Mouse (Mus musculus) forebrain, embryonic 13.5 days (tissue): Measurements from ENCODE around the gene Nuak1. TPM values are rescaled to one million over a fixed set of nuclear protein-coding genes. Genes with fewer than 3 reads are reported as not detected.

ENCODE experiments used
- ATAC-seq: fragments of 200-750 bp; cut with Nextera tagmentation; 2 replicates; pipeline ENCODE4 v1.8.0; 2017
- H3K27ac ChIP-seq: fragments of 300-500 bp; sonication (generic); 2 replicates; pipeline ENCODE4 v1.5.1; 2015; ENCODE audit warnings: inconsistent platforms, mild to moderate bottlenecking, moderate library complexity
- H3K27me3 ChIP-seq: fragments of 300-500 bp; sonication (generic); 2 replicates; pipeline ENCODE4 v1.6.1; 2015; ENCODE audit warnings: mild to moderate bottlenecking, inconsistent platforms
- H3K36me3 ChIP-seq: fragments of 300-500 bp; sonication (generic); 2 replicates; pipeline ENCODE4 v1.6.1; 2015; ENCODE audit warnings: mild to moderate bottlenecking, inconsistent platforms; ENCODE audit not compliant: poor library complexity, severe bottlenecking
- H3K4me1 ChIP-seq: fragments of 300-500 bp; sonication (generic); 2 replicates; pipeline ENCODE4 v1.6.1; 2015; ENCODE audit warnings: inconsistent platforms
- H3K4me2 ChIP-seq: fragments of 300-500 bp; sonication (generic); 2 replicates; pipeline ENCODE4 v1.6.1; 2015; ENCODE audit warnings: inconsistent platforms, mild to moderate bottlenecking, moderate library complexity
- H3K4me3 ChIP-seq: fragments of 300-500 bp; sonication (generic); 2 replicates; pipeline ENCODE4 v1.5.1; 2015; ENCODE audit warnings: mild to moderate bottlenecking, inconsistent platforms
- H3K9ac ChIP-seq: fragments of 300-500 bp; sonication (generic); 2 replicates; pipeline ENCODE4 v1.6.1; 2015; ENCODE audit warnings: mild to moderate bottlenecking, inconsistent platforms
- H3K9me3 ChIP-seq: fragments of 300-500 bp; sonication (generic); replicated peaks from 2 replicates; pipeline ENCODE4 v1.6.1; 2016; ENCODE audit warnings: inconsistent platforms
- WGBS: fragments of 180-500 bp; shearing (Covaris S2); methylation state at CpG from one replicate; pipeline ENCODE4 v1.1.7; 2015; 5-methylcytosine and 5-hydroxymethylcytosine counted together
- polyA plus RNA-seq: library from polyadenylated mRNA; unstranded; fragments of >200 nt; fragmentation: Nextera tagmentation; extraction: Ambion mirVana; gene quantifications from 2 replicates; pipeline ENCODE4 v1.2.1, GENCODE M21; 2015

Gene Nuak1
- polyA plus RNA-seq, 1 experiment from 2014 or later = 7.4 TPM

DNA sequence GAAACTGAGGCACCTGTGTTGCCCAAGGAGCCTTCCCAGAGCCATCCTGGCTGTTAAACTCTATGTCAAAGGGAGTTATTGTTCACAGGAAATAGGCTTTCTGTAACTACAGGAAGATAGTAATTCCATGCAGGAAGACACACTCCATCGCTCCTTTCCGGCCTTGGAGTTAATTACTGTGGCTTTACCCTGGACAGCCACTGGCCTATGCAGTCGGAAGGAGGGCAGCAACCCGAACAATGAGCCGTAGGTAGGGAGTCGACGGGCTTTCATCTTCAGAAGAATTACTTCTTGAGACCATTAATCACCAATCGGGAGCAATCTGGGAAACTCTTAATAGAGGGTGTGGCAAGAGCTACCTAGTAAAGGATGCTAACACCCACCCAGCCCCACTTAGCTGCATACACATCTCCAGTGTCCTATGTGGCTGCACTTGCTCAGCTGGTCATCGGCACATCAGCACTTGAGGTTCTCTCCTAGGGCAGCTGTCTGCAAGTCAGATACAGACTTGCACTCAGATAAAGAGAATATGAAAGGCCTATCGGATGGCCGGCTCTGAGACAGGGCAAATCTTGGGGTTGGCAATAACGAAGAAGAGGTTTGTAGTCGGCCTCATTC is 53.7 kb downstream of the Nuak1 start:
- ATAC-seq = no peak
- H3K4me2 ChIP-seq = no peak overlapping the region
- peak overlapping the region; percentile 84 for H3K27ac ChIP-seq
- no peaks in the 10 kb centered on the region for H3K9me3 ChIP-seq
- 51% methylated on average over 13 of the region's 13 CpGs for WGBS
- no peaks in the 10 kb centered on the region for H3K27me3 ChIP-seq
- H3K36me3 ChIP-seq = peaks cover 8% of the 10 kb centered on the region
- H3K4me1 ChIP-seq = peaks cover 72% of the 10 kb centered on the region
- H3K4me3 ChIP-seq = no peak overlapping the region
- H3K9ac ChIP-seq = no peak overlapping the region

DNA sequence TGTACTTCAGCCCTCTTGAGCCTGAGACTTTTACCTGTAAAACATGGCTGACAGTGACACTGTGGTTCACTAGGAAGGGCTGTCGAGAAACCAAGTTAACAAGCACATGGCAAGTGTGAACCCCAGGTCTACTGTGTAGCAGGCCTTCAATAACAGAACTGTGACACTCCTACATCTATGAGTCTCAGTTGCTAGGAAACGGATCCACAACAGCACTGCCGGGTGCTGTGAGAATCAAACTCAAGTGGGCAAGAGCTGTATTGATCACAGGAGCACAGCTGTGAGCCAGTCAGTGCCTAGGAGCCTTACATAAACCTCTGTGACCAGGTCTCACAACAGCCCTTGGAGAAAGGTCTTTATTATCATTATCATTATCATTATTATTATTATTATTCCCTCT is 54.2 kb downstream of the Nuak1 start:
- ATAC-seq = no peak
- 53% methylated on average over 3 of the region's 3 CpGs for WGBS
- Histone ChIP-seq H3K27ac (peak overlapping the region; percentile 84), H3K4me3 (no peak overlapping the region), H3K4me2 (no peak overlapping the region), H3K36me3 (peaks cover 8% of the 10 kb centered on the region), H3K4me1 (peaks cover 76% of the 10 kb centered on the region), H3K9me3 (no peaks in the 10 kb centered on the region), H3K27me3 (no peaks in the 10 kb centered on the region), H3K9ac (no peak overlapping the region)

DNA sequence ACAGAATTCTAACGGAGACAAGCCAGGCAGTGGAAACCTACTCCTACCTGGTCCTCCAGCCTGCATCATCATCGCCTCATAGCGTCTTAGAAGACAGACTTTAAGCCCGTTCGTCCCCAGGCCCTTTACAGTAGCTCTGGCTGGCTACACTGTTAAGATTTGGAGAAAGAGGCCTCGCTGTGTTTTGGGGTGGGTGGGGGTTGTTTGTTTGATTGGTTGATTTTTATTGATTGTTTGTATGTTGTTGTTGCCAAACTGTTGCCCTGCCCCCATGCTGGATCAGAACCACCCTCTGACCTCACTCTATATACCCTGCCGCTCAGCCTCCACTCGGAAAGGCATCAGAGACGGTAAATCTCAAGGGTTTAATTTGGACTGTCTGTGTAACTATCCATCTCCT is 55.6 kb downstream of the Nuak1 start:
- Histone ChIP-seq H3K9ac (no peak overlapping the region), H3K27ac (no peak overlapping the region), H3K27me3 (no peaks in the 10 kb centered on the region), H3K9me3 (no peaks in the 10 kb centered on the region), H3K4me1 (peaks cover 75% of the 10 kb centered on the region), H3K36me3 (peaks cover 3% of the 10 kb centered on the region; the same call in 1 of the 2 replicates), H3K4me2 (no peak overlapping the region), H3K4me3 (no peak overlapping the region)
- no peak for ATAC-seq
- 82% methylated on average over 9 of the region's 9 CpGs for WGBS

DNA sequence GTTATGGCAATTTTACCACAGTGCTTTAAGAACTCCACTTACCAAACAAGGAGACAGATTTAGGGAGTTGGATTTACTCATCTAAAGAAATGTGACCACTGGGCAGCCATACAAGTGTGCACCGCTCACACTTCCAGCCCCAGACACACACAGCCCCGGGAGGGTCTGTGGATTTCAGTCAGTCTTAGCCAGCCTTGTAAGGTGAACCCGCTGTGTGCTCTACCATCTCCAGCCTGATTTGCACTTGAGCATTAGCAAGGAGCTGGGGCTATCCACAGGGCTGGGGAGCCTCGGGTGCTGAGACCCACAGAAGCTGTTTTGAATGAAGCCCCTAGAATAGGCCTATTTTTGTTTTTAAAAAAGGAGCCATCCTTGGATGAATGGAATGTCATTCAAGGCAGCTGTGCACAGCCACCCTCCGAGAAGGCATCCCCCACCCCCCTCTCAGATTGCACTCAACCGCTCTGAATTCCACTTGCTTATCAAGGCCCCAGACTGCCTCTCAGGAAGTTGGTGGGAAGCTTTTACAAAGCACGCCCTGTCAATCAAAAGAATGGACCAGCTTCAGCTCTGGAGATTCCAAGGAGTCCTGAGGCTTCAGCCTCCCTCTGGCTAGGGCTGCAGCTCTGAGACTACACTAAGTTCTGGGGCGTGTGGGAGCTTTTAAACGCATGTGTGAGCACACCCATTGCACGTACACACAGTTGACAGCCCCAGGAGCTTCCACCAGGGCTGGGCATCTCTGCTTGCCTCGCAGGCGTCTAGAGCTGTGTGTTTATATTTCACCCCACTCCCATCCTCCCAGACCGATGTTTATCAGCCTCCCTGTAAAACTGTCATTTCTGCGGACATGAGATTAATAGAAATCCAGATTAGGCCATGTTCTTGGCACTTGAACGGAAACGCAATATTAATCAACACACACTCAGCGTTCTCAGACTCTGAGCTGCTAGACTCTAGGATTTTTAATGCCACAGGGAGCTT is 57.2 kb downstream of the Nuak1 start:
- H3K27me3 ChIP-seq = no peaks in the 10 kb centered on the region
- H3K9me3 ChIP-seq = no peaks in the 10 kb centered on the region
- peaks cover 60% of the 10 kb centered on the region for H3K4me1 ChIP-seq
- no peak overlapping the region for H3K4me3 ChIP-seq
- WGBS = 19% methylated on average over 17 of the region's 17 CpGs
- peak overlapping the region; percentile 24 for H3K4me2 ChIP-seq
- H3K27ac ChIP-seq = peak overlapping the region; percentile 78
- ATAC-seq = peak; percentile 73
- H3K9ac ChIP-seq = peak overlapping the region; percentile 38; the same call in 1 of the 2 replicates
- H3K36me3 ChIP-seq = peaks cover 10% of the 10 kb centered on the region

DNA sequence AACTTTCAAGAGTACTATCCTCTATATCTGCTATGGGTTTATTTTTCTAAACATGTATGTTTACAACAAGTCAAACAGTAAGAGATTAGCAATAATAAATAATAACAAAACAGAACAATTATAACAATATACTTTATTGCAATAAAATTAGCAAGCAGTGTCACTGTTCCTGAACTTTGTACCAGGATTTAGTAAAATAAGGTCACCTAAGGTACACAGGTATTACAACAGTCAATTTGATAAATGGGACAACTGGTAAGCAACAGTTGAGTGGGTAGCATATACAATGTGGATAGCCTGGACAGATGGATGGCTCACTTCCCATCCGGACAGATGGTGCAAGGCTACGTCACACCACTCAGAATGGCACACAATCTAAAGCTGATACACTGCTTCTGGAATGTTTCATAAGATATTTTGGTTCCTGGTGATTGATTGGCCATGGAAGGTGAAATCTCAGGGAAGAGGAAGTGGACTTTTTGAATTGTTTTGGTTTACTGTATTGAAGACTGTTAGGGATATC is 59.1 kb downstream of the Nuak1 start:
- no peak overlapping the region for H3K9ac ChIP-seq
- H3K9me3 ChIP-seq = no peaks in the 10 kb centered on the region
- no peak overlapping the region for H3K4me3 ChIP-seq
- no peak overlapping the region for H3K27ac ChIP-seq
- H3K36me3 ChIP-seq = peaks cover 20% of the 10 kb centered on the region
- no peaks in the 10 kb centered on the region for H3K27me3 ChIP-seq
- no peak overlapping the region for H3K4me2 ChIP-seq
- H3K4me1 ChIP-seq = peaks cover 41% of the 10 kb centered on the region
- WGBS = 89% methylated on average over 2 of the region's 2 CpGs
- ATAC-seq = no peak

DNA sequence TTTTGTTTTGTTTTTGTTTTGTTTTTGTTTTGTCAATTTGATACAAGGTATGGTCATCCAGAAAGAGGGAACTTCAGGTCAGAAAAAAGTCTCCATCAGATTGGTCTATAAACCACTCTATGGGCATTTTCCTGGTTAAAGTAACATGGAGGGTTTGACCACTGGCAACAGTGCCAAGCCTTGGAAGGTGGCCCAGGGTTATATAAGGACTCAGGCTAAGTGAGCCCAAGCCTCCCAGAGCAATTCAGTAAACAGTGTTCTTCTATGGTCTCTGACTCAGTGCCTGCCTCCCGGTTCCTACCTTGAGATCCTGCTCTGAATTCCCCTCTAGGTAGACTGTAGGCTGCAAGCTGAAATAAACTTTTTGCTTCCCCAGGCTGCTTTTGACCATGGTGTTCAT is 61.0 kb downstream of the Nuak1 start:
- Histone ChIP-seq H3K27me3 (no peaks in the 10 kb centered on the region), H3K4me1 (peaks cover 28% of the 10 kb centered on the region), H3K27ac (no peak overlapping the region), H3K9ac (no peak overlapping the region), H3K36me3 (peaks cover 29% of the 10 kb centered on the region), H3K4me2 (no peak overlapping the region), H3K9me3 (no peaks in the 10 kb centered on the region), H3K4me3 (no peak overlapping the region)
- WGBS = 95% methylated on average over 1 of the region's 1 CpGs
- no peak for ATAC-seq

DNA sequence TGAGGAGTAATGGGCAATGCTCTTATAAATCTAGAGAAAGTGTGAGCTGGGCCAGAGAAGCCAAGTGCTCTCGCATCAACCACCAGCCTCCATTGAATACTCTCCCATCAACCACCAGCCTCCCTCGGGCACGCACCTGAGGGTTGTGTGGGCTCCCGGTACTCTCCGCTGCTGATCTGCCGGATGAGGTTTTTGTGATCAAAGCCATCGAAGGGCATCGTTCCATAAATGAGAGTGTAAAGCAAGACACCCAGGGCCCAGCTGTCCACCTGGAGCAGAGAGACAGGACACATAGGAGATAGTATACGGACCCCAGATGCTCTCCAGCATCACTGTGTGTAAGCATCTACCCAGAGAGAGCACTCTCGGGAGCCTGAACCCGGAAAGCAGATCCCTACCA is 62.4 kb downstream of the Nuak1 start:
- Histone ChIP-seq H3K27me3 (no peaks in the 10 kb centered on the region), H3K4me1 (peaks cover 23% of the 10 kb centered on the region), H3K36me3 (peaks cover 38% of the 10 kb centered on the region), H3K9me3 (no peaks in the 10 kb centered on the region), H3K4me2 (no peak overlapping the region), H3K27ac (no peak overlapping the region), H3K9ac (no peak overlapping the region), H3K4me3 (no peak overlapping the region)
- WGBS = 93% methylated on average over 11 of the region's 11 CpGs
- ATAC-seq = no peak

DNA sequence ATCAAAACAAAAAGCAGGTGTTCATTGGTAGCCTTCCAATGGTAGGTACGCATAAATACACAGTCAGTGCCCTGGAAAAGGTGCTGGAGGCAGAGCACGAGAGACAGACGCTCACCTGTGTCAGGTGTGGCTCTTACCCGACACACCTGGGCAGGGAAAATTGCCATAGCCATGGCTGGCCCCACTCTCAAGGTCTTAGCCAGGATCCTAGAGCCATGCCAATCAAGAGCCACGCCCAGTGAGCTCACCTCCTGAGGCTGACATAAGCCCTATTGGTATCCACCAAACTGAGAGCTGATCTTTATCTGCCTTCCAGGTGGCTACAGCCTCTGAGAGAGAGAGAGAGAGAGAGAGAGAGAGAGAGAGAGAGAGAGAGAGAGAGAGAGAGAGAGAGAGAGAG is 64.1 kb downstream of the Nuak1 start:
- Histone ChIP-seq H3K4me1 (peaks cover 25% of the 10 kb centered on the region), H3K9me3 (no peaks in the 10 kb centered on the region), H3K36me3 (peaks cover 38% of the 10 kb centered on the region), H3K4me2 (no peak overlapping the region), H3K9ac (no peak overlapping the region), H3K27ac (no peak overlapping the region), H3K4me3 (no peak overlapping the region), H3K27me3 (no peaks in the 10 kb centered on the region)
- WGBS = 89% methylated on average over 5 of the region's 5 CpGs
- no peak for ATAC-seq

DNA sequence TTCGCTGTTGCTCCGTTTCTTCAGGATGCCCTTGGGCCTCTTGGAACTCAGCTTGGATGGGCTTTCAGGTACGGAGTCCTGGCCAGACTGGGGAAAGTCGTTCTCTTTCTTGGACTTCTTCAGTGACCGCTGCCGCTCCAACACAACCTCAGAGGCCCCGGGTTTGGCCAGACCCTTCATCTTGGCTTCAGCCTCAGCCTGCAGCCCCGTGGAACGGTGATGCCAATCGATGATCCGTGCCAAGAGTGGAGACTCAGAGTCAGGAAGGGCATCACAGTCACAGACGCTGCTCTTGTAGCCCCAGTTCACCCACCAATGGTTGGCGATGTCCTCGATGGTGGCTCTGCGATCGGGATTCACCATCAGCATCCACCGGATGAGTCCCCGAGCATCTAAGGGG is 65.4 kb downstream of the Nuak1 start:
- H3K36me3 ChIP-seq = peaks cover 38% of the 10 kb centered on the region
- H3K27me3 ChIP-seq = no peaks in the 10 kb centered on the region
- H3K9me3 ChIP-seq = no peaks in the 10 kb centered on the region
- ATAC-seq = no peak
- peaks cover 26% of the 10 kb centered on the region for H3K4me1 ChIP-seq
- H3K4me2 ChIP-seq = no peak overlapping the region
- 93% methylated on average over 18 of the region's 18 CpGs for WGBS
- H3K9ac ChIP-seq = no peak overlapping the region
- no peak overlapping the region for H3K4me3 ChIP-seq
- H3K27ac ChIP-seq = no peak overlapping the region

DNA sequence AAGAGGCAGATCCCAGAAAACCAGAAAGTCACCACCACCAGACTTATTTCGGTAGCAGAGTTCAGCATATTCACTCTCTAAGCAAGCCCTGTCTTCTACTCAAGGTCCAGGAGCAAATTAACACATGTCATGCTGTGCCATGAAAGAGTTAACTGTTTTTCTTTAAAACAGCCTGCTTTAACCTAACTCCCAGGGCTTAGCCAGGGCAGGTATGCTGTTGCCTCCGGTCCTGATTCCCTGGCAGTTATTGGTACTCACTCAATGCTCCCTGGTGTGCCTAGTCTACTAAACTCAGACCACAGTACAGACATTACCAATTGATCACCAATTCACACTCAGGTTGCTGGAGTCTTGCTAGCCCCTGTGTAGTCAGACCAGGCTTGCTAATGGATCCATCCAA is 66.9 kb downstream of the Nuak1 start:
- Histone ChIP-seq H3K9ac (no peak overlapping the region), H3K4me2 (no peak overlapping the region), H3K27ac (peak overlapping the region; percentile 73; the same call in 1 of the 2 replicates), H3K4me1 (peaks cover 26% of the 10 kb centered on the region), H3K36me3 (peaks cover 31% of the 10 kb centered on the region), H3K27me3 (no peaks in the 10 kb centered on the region), H3K4me3 (no peak overlapping the region), H3K9me3 (no peaks in the 10 kb centered on the region)
- no peak for ATAC-seq
- WGBS = 77% methylated on average over 2 of the region's 2 CpGs

DNA sequence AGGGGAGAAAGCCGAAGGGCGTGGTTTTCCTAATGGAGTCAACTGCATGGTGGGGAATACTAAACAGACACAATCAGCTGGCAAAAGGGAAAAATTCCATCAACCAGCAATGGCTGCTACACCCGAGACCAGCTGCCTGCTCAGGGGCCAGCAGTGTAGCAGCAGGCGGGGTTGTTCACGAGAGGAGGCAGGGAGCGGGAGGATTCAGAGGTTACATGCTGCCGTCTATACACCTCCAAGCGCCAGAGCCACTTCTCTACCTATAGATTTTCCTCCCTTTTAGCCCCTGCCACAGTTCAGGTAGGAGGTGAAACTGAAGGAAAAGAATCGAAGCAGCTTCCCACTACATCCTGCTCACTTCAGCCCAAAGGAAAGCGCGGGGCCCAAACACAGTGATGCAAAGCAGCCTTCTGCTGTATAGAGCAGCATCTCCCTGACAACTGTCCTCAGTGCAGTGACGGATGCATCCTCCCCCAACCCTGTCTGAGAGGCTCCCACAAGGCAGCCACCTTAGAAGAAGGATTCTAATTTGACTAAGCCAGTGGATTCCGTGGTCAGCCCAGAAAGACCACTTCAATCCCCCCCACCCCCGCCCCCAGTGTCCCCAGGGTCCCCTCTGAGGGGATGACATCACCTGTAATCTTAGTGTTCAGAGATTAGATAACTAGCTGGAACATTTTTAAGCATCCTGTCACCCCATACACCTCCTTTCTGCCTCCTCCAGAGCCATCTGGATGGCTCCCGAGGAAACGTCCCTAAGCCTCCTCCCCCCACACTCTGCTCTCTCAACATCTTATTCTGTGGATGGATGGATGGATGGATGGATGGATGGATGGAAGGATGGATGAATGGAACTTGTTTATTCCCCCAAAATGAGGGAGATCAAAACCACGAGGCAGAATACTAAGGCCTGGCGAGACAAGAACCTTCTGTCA is 68.0 kb downstream of the Nuak1 start:
- Histone ChIP-seq H3K27me3 (no peaks in the 10 kb centered on the region), H3K4me3 (no peak overlapping the region), H3K36me3 (peaks cover 24% of the 10 kb centered on the region), H3K9me3 (no peaks in the 10 kb centered on the region), H3K27ac (peak overlapping the region; percentile 73), H3K9ac (peak overlapping the region; percentile 32), H3K4me2 (peak overlapping the region; percentile 40), H3K4me1 (peaks cover 26% of the 10 kb centered on the region)
- 32% methylated on average over 18 of the region's 18 CpGs for WGBS
- ATAC-seq = peak; percentile 77
